Mouse (Mus musculus) liver, postnatal 0 days (tissue): ENCODE measurements around the gene Extl1. TPM values are rescaled to one million over a fixed set of nuclear protein-coding genes. Genes with fewer than 3 reads are reported as not detected.
A peak's percentile ranks its signal among the peaks of the same experiment; 100 is the strongest.

Experiments used
- ATAC-seq: fragments of 200-750 bp; cut with Nextera tagmentation; 2 replicates; pipeline ENCODE4 v1.8.0; 2017; ENCODE audit warnings: mild to moderate bottlenecking, moderate library complexity
- DNase-seq: peaks from one replicate; pipeline ENCODE4 v3.0.0-alpha.2; 2016
- H3K27ac ChIP-seq: fragments of 300-500 bp; sonication (generic); 2 replicates; pipeline ENCODE4 v1.5.1; 2014; ENCODE audit warnings: antibody characterized with exemption, moderate library complexity, mild to moderate bottlenecking, low read depth
- H3K27me3 ChIP-seq: fragments of 300-500 bp; sonication (generic); 2 replicates; pipeline ENCODE4 v1.6.1; 2014; ENCODE audit warnings: low read length, control low read depth, mixed read lengths; ENCODE audit not compliant: insufficient read depth
- H3K36me3 ChIP-seq: fragments of 300-500 bp; sonication (generic); replicated peaks from 2 replicates; pipeline ENCODE4 v1.6.1; 2014; ENCODE audit warnings: mild to moderate bottlenecking, control low read depth, low read length, moderate library complexity, mixed read lengths; ENCODE audit not compliant: insufficient read depth
- H3K4me1 ChIP-seq: fragments of 300-500 bp; sonication (generic); 2 replicates; pipeline ENCODE4 v1.6.1; 2014; ENCODE audit warnings: antibody characterized with exemption, mild to moderate bottlenecking, control low read depth; ENCODE audit not compliant: insufficient read depth
- H3K4me2 ChIP-seq: fragments of 300-500 bp; sonication (generic); 2 replicates; pipeline ENCODE4 v1.6.1; 2014; ENCODE audit warnings: low read depth, mild to moderate bottlenecking, low read length, moderate library complexity, mixed read lengths
- H3K4me3 ChIP-seq: fragments of 300-500 bp; sonication (generic); 2 replicates; pipeline ENCODE4 v1.5.1; 2014; ENCODE audit warnings: low read depth, low read length
- H3K9ac ChIP-seq: fragments of 300-500 bp; sonication (generic); replicated peaks from 2 replicates; pipeline ENCODE4 v1.6.1; 2014; ENCODE audit warnings: mild to moderate bottlenecking, moderate library complexity
- H3K9me3 ChIP-seq: fragments of 300-500 bp; sonication (generic); 2 replicates; pipeline ENCODE4 v1.6.1; 2016; ENCODE audit warnings: mild to moderate bottlenecking, control low read depth, low read length, mixed read lengths
- CTCF ChIP-seq: sonication (generic); IDR thresholded peaks from 2 replicates; pipeline ENCODE4 v1.5.1; 2016; ENCODE audit warnings: antibody characterized with exemption, low read depth
- EP300 ChIP-seq: IDR thresholded peaks from 2 replicates; pipeline ENCODE4 v1.6.1; 2016; ENCODE audit warnings: antibody characterized with exemption, low read depth, mild to moderate bottlenecking
- WGBS: fragments of 180-500 bp; shearing (Covaris S2); extraction: QIAGEN DNeasy Blood & Tissue Kit; methylation state at CpG from one replicate; pipeline ENCODE4 v1.1.7; 2014; ENCODE audit not compliant: insufficient replicate concordance; 5-methylcytosine and 5-hydroxymethylcytosine counted together
- polyA plus RNA-seq: library from polyadenylated mRNA; unstranded; fragments of >200 nt; fragmentation: Nextera tagmentation; extraction: Ambion mirVana; gene quantifications from 2 replicates; pipeline ENCODE4 v1.2.1, GENCODE M21; 2015

Extl1 gene
- polyA plus RNA-seq, 1 experiment from 2014 or later = 0.33 TPM

DNA sequence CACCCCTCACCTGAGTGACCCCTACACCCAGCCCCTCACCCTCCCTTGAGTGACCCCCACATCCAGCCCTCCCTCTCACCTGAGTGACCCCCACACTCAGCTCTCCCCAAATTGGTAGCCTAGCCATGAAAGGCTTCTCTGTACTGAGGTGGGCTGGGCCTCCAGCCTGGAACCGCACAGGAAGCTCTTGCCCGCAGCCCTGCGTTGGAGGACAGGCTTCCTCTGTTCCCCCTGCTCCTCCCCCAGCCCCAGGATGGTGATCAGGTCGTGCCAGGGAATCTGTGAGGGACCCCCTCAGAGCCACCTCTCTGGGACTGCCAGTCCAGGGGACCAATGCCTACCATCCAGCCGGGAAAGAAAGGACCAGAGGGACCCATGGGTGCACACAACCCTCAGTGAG, 18.4 kb downstream of the Extl1 start:
- no peak for ATAC-seq
- Histone ChIP-seq H3K9me3 (no peaks in the 10 kb centered on the region), H3K4me1 (peaks cover 9% of the 10 kb centered on the region; the same call in 1 of the 2 replicates), H3K27me3 (peaks cover 14% of the 10 kb centered on the region; the same call in 1 of the 2 replicates), H3K9ac (no peak overlapping the region), H3K27ac (no peak overlapping the region), H3K4me3 (no peak overlapping the region), H3K36me3 (no peaks in the 10 kb centered on the region), H3K4me2 (no peak overlapping the region)
- no peak for DNase-seq
- TF ChIP-seq CTCF (no peak), EP300 (no peak)
- WGBS = 18% methylated on average over 5 of the region's 5 CpGs

DNA sequence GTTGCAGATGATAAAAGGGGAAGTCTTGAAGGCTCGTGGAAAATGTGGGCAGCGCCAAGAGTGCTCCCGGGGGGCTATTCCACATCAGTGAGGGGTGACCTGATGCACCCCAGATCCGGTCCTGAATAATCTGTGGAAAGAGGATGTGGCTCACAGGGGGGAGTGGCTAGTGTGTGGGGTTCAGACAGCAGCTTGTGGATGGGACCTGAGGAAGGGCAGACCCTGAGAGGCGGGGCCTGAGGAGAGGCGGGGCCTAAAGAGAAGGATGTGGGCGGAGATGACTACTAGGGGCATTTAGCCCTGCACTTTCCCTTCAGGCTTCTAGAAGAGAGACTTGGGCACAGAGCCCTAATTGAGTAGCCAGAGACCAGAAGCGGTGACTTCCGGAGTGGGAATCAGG, 21.1 kb downstream of the Extl1 start:
- WGBS = 20% methylated on average over 9 of the region's 9 CpGs
- Histone ChIP-seq H3K27ac (no peak overlapping the region), H3K4me2 (peak overlapping the region; percentile 39), H3K9ac (no peak overlapping the region), H3K4me1 (peaks cover 9% of the 10 kb centered on the region; the same call in 1 of the 2 replicates), H3K27me3 (no peaks in the 10 kb centered on the region), H3K4me3 (no peak overlapping the region), H3K36me3 (no peaks in the 10 kb centered on the region), H3K9me3 (no peaks in the 10 kb centered on the region)
- TF ChIP-seq EP300 (no peak), CTCF (no peak)
- peak; percentile 54 for DNase-seq
- peak; percentile 29; the same call in 1 of the 2 replicates for ATAC-seq

DNA sequence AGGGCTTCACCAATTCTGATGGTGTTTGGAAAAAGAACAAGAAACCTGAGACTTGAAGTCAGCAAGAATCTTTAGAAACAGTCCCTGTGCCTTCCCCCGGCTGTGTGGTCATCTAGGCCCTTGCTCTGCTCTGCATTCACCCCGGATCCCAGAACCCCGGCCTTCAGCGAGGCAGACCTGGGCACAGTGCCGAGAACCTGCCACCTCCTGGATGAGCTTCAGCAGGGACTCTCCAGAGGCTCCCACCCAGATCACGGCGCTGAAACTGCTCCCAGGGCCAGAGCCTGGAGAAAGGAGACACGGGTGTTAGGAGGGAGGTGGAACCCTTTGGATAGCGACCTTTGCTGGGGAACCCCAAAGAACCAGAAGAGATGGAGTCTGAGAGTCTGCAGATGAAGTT, 21.5 kb downstream of the Extl1 start:
- no peak overlapping the region for H3K4me3 ChIP-seq
- H3K4me2 ChIP-seq = no peak overlapping the region
- TF ChIP-seq EP300 = no peak
- TF ChIP-seq CTCF = no peak
- H3K4me1 ChIP-seq = peaks cover 11% of the 10 kb centered on the region; the same call in 1 of the 2 replicates
- DNase-seq (no peak), ATAC-seq (no peak)
- no peak overlapping the region for H3K27ac ChIP-seq
- H3K36me3 ChIP-seq = no peaks in the 10 kb centered on the region
- H3K9ac ChIP-seq = no peak overlapping the region
- H3K27me3 ChIP-seq = no peaks in the 10 kb centered on the region
- 55% methylated on average over 9 of the region's 9 CpGs for WGBS
- H3K9me3 ChIP-seq = no peaks in the 10 kb centered on the region

DNA sequence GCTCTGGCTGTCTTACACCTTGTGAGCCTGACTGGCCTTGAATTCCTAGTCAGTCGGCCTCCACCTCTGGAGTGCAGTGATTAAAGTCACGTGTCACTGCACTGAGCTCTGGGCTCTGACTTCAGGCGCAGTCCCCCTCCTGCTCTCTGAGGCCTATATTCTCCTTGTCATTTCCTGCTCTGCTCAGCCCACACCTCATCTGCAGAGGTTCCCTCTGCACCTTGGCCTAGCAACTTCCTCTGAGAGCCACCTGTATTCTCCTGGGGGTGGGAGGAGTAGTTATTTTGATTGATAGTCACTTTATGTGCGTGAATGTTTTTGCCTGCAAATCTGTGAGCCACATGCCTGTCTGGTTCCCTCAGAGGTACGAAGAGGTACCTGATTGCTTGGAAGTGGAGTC, 22.4 kb downstream of the Extl1 start:
- no peak for DNase-seq
- no peak for TF ChIP-seq EP300
- TF ChIP-seq CTCF = no peak
- H3K27me3 ChIP-seq = no peaks in the 10 kb centered on the region
- 41% methylated on average over 5 of the region's 5 CpGs for WGBS
- ATAC-seq = no peak
- H3K4me1 ChIP-seq = peaks cover 14% of the 10 kb centered on the region; the same call in 1 of the 2 replicates
- no peaks in the 10 kb centered on the region for H3K36me3 ChIP-seq
- no peak overlapping the region for H3K4me2 ChIP-seq
- no peak overlapping the region for H3K4me3 ChIP-seq
- no peaks in the 10 kb centered on the region for H3K9me3 ChIP-seq
- H3K9ac ChIP-seq = no peak overlapping the region
- no peak overlapping the region for H3K27ac ChIP-seq

DNA sequence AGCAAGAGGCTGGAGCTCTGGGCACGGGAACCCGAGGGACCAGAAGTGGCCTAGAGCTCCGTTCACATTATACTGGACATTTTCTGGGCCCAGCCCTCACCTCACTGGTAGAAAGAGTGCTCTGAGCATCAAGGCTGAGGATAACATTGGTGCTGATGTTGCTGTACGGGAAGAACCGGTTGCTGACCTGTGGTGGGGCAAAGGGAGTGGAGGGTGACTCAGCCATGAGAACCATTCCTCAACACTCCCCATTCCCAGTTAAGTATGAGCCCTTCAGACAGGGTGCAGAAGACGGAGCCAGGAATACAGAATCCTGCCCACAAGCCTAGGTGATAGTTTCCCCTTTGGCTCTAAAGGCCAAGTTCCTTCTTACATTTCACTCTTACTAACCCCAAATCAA, 24.0 kb downstream of the Extl1 start:
- no peak overlapping the region for H3K4me3 ChIP-seq
- TF ChIP-seq EP300 (no peak), CTCF (no peak)
- WGBS = 83% methylated on average over 6 of the region's 6 CpGs
- no peak overlapping the region for H3K9ac ChIP-seq
- ATAC-seq (no peak), DNase-seq (no peak)
- no peaks in the 10 kb centered on the region for H3K9me3 ChIP-seq
- no peak overlapping the region for H3K27ac ChIP-seq
- H3K36me3 ChIP-seq = no peaks in the 10 kb centered on the region
- peaks cover 14% of the 10 kb centered on the region; the same call in 1 of the 2 replicates for H3K4me1 ChIP-seq
- no peak overlapping the region for H3K4me2 ChIP-seq
- H3K27me3 ChIP-seq = no peaks in the 10 kb centered on the region

DNA sequence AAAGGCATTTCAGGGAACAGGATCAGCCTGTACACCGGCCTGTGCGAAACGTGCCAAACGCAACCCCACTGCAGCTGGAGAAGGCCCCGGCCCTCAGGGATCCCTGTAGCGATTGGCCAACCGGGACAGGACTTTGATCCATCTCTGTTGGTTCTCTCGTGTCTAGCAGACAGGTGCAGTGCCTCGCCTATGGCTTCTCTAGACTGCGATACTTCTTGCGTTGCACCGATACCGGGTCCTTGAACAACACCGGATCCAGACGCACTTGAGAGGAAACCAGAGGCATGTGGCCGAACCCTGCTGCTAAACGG, 26.2 kb downstream of the Extl1 start:
- H3K27me3 ChIP-seq = no peaks in the 10 kb centered on the region
- H3K9ac ChIP-seq = no peak overlapping the region
- no peak overlapping the region for H3K4me2 ChIP-seq
- H3K27ac ChIP-seq = no peak overlapping the region
- 31% methylated on average over 17 of the region's 17 CpGs for WGBS
- H3K4me3 ChIP-seq = no peak overlapping the region
- peaks cover 7% of the 10 kb centered on the region; the same call in 1 of the 2 replicates for H3K4me1 ChIP-seq
- peak; percentile 49 for DNase-seq
- no peaks in the 10 kb centered on the region for H3K9me3 ChIP-seq
- no peaks in the 10 kb centered on the region for H3K36me3 ChIP-seq
- TF ChIP-seq CTCF (no peak), EP300 (no peak)
- ATAC-seq = peak; percentile 61
